Mouse (Mus musculus) heart, embryonic 11.5 days (tissue): ENCODE measurements around the gene Dnah7a. TPM values are rescaled to one million over a fixed set of nuclear protein-coding genes. Genes with fewer than 3 reads are reported as not detected.
"Not testable (repeated sequence)": the region's sequence is repeated elsewhere in the genome, so short reads cannot be mapped to it uniquely, and the experiment has no call there.

Source experiments
- ATAC-seq: fragments of 200-750 bp; cut with Nextera tagmentation; replicated peaks from 2 replicates; pipeline ENCODE4 v1.8.0; 2017; ENCODE audit warnings: moderate library complexity; ENCODE audit not compliant: insufficient number of reproducible peaks, low FRiP score, low TSS enrichment
- H3K27ac ChIP-seq: fragments of 300-500 bp; sonication (generic); 2 replicates; pipeline ENCODE4 v1.5.1; 2014; ENCODE audit warnings: mild to moderate bottlenecking, low read depth, low read length
- H3K27me3 ChIP-seq: fragments of 300-500 bp; sonication (generic); 2 replicates; pipeline ENCODE4 v1.6.1; 2014; ENCODE audit warnings: mild to moderate bottlenecking, low read length, mixed read lengths; ENCODE audit not compliant: control insufficient read depth, insufficient read depth
- H3K36me3 ChIP-seq: fragments of 300-500 bp; sonication (generic); 2 replicates; pipeline ENCODE4 v1.6.1; 2014; ENCODE audit warnings: mild to moderate bottlenecking, low read length, moderate library complexity, mixed read lengths; ENCODE audit not compliant: control insufficient read depth, insufficient read depth
- H3K4me1 ChIP-seq: fragments of 300-500 bp; sonication (generic); 2 replicates; pipeline ENCODE4 v1.6.1; 2014; ENCODE audit warnings: low read length; ENCODE audit not compliant: control insufficient read depth, insufficient read depth
- H3K4me2 ChIP-seq: fragments of 300-500 bp; sonication (generic); 2 replicates; pipeline ENCODE4 v1.6.1; 2014; ENCODE audit warnings: mild to moderate bottlenecking, moderate library complexity
- H3K4me3 ChIP-seq: fragments of 300-500 bp; sonication (generic); 2 replicates; pipeline ENCODE4 v1.5.1; 2014; ENCODE audit warnings: low read depth, low read length
- H3K9ac ChIP-seq: fragments of 300-500 bp; sonication (generic); 2 replicates; pipeline ENCODE4 v1.6.1; 2014; ENCODE audit warnings: mild to moderate bottlenecking, low read depth, low read length, moderate library complexity
- H3K9me3 ChIP-seq: fragments of 300-500 bp; sonication (generic); replicated peaks from 2 replicates; pipeline ENCODE4 v1.6.1; 2016; ENCODE audit warnings: low read length; ENCODE audit not compliant: control insufficient read depth
- WGBS: fragments of 180-500 bp; shearing (Covaris S2); extraction: QIAGEN DNeasy Blood & Tissue Kit; methylation state at CpG from one replicate; pipeline ENCODE4 v1.1.7; 2014; ENCODE audit not compliant: insufficient replicate concordance; 5-methylcytosine and 5-hydroxymethylcytosine counted together
- polyA plus RNA-seq: library from polyadenylated mRNA; unstranded; fragments of >200 nt; fragmentation: Nextera tagmentation; extraction: Ambion mirVana; gene quantifications from 2 replicates; pipeline ENCODE4 v1.2.1, GENCODE M21; 2014

Dnah7a gene
- polyA plus RNA-seq, 1 experiment from 2014 or later, result 1.3 TPM

GRCm38 (mm10) chr1:53715446-53715845, 8.9 kb upstream of the Dnah7a start:
- 2% methylated on average over 4 of the region's 4 CpGs for WGBS
- H3K27ac ChIP-seq, result no peak overlapping the region
- H3K4me3 ChIP-seq, result no peak overlapping the region
- no peaks in the 10 kb centered on the region for H3K36me3 ChIP-seq
- no peak for ATAC-seq
- no peak overlapping the region for H3K4me2 ChIP-seq
- no peaks in the 10 kb centered on the region for H3K27me3 ChIP-seq
- no peak overlapping the region for H3K9ac ChIP-seq
- H3K4me1 ChIP-seq, result no peaks in the 10 kb centered on the region
- no peaks in the 10 kb centered on the region for H3K9me3 ChIP-seq

GRCm38 (mm10) chr1:53713383-53713782, 6.8 kb upstream of the Dnah7a start:
- H3K4me3 ChIP-seq, ATAC-seq, H3K4me1 ChIP-seq, H3K27me3 ChIP-seq, H3K9ac ChIP-seq, H3K4me2 ChIP-seq, H3K9me3 ChIP-seq, H3K27ac ChIP-seq, H3K36me3 ChIP-seq: not testable (repeated sequence)
- 48% methylated on average over 2 of the region's 3 CpGs for WGBS

GRCm38 (mm10) chr1:53711069-53711468, 4.5 kb upstream of the Dnah7a start:
- no peak overlapping the region for H3K4me3 ChIP-seq
- no peak overlapping the region for H3K9ac ChIP-seq
- no peaks in the 10 kb centered on the region for H3K4me1 ChIP-seq
- no peak overlapping the region for H3K27ac ChIP-seq
- no peak overlapping the region for H3K4me2 ChIP-seq
- WGBS, result 85% methylated on average over 9 of the region's 9 CpGs
- no peaks in the 10 kb centered on the region for H3K27me3 ChIP-seq
- H3K36me3 ChIP-seq, result no peaks in the 10 kb centered on the region
- no peak for ATAC-seq
- H3K9me3 ChIP-seq, result no peaks in the 10 kb centered on the region

- H3K36me3 ChIP-seq, ATAC-seq, H3K9ac ChIP-seq, H3K27ac ChIP-seq, H3K27me3 ChIP-seq, H3K4me1 ChIP-seq, H3K9me3 ChIP-seq, H3K4me2 ChIP-seq, H3K4me3 ChIP-seq: not testable (repeated sequence)
- WGBS, result 77% methylated on average over 5 of the region's 5 CpGs
Observed at GRCm38 (mm10) chr1:53709602-53710001, 3.0 kb upstream of the Dnah7a start.

GRCm38 (mm10) chr1:53704164-53704563, 2.4 kb downstream of the Dnah7a start:
- H3K4me1 ChIP-seq, result no peaks in the 10 kb centered on the region
- H3K27me3 ChIP-seq, result no peaks in the 10 kb centered on the region
- no peak for ATAC-seq
- no peaks in the 10 kb centered on the region for H3K36me3 ChIP-seq
- no peak overlapping the region for H3K4me2 ChIP-seq
- no peaks in the 10 kb centered on the region for H3K9me3 ChIP-seq
- 82% methylated on average over 5 of the region's 5 CpGs for WGBS
- no peak overlapping the region for H3K27ac ChIP-seq
- H3K4me3 ChIP-seq, result no peak overlapping the region
- H3K9ac ChIP-seq, result no peak overlapping the region

GRCm38 (mm10) chr1:53664268-53664667, 42.3 kb downstream of the Dnah7a start:
- not testable (repeated sequence) for H3K4me1 ChIP-seq, H3K27me3 ChIP-seq, H3K27ac ChIP-seq, H3K36me3 ChIP-seq, H3K4me3 ChIP-seq, H3K9me3 ChIP-seq, H3K4me2 ChIP-seq, ATAC-seq, H3K9ac ChIP-seq

GRCm38 (mm10) chr1:53639865-53640794, 66.5 kb downstream of the Dnah7a start:
- Histone ChIP-seq H3K36me3 (no peaks in the 10 kb centered on the region), H3K27me3 (no peaks in the 10 kb centered on the region), H3K4me2 (no peak overlapping the region), H3K4me1 (no peaks in the 10 kb centered on the region), H3K4me3 (no peak overlapping the region), H3K9me3 (no peaks in the 10 kb centered on the region), H3K9ac (no peak overlapping the region), H3K27ac (no peak overlapping the region)
- no peak for ATAC-seq
- WGBS, result 37% methylated on average over 8 of the region's 8 CpGs

GRCm38 (mm10) chr1:53635641-53636040, 70.9 kb downstream of the Dnah7a start:
- H3K4me2 ChIP-seq, H3K4me1 ChIP-seq, H3K9ac ChIP-seq, ATAC-seq, H3K27ac ChIP-seq, H3K9me3 ChIP-seq, H3K36me3 ChIP-seq, H3K27me3 ChIP-seq, H3K4me3 ChIP-seq: not testable (repeated sequence)
- WGBS, result 62% methylated on average over 2 of the region's 2 CpGs

GRCm38 (mm10) chr1:53632040-53632439, 74.5 kb downstream of the Dnah7a start:
- not testable (repeated sequence) for H3K4me3 ChIP-seq, H3K9ac ChIP-seq, H3K36me3 ChIP-seq, ATAC-seq, H3K4me2 ChIP-seq, H3K9me3 ChIP-seq, H3K27me3 ChIP-seq, H3K27ac ChIP-seq, H3K4me1 ChIP-seq
